Mouse (Mus musculus) heart, adult 2 months (tissue): ENCODE data around the gene Nfkbiz. TPM values are rescaled to one million over a fixed set of nuclear protein-coding genes. Genes with fewer than 3 reads are reported as not detected.

Source experiments
- DNase-seq, 2 experiments: peaks; one replicate each; pipeline ENCODE4 v3.0.0; 2021
- H3K27ac ChIP-seq: fragments of 200-600 bp; 2 replicates; pipeline ENCODE4 v1.8.1; 2022
- H3K27me3 ChIP-seq: fragments of 200-500 bp; 2 replicates; pipeline ENCODE4 v1.6.1; 2012; ENCODE audit warnings: mild to moderate bottlenecking, low read length, inconsistent platforms, mixed read lengths; ENCODE audit not compliant: control insufficient read depth, insufficient read depth
- H3K36me3 ChIP-seq: fragments of 200-500 bp; 2 replicates; pipeline ENCODE4 v1.6.1; 2012; ENCODE audit warnings: low read length, inconsistent platforms; ENCODE audit not compliant: control insufficient read depth, insufficient read depth
- H3K4me1 ChIP-seq: fragments of 200-500 bp; 2 replicates; pipeline ENCODE4 v1.6.1; 2011; ENCODE audit warnings: low read length; ENCODE audit not compliant: control insufficient read depth, insufficient read depth
- H3K4me3 ChIP-seq: fragments of 200-600 bp; 2 replicates; pipeline ENCODE4 v1.8.1; 2022
- H3K79me2 ChIP-seq: fragments of 200-500 bp; replicated peaks from 2 replicates; pipeline ENCODE4 v1.6.1; 2012; ENCODE audit warnings: mild to moderate bottlenecking, inconsistent platforms, low read length, moderate library complexity, mixed read lengths; ENCODE audit not compliant: control insufficient read depth, insufficient read depth
- H3K9ac ChIP-seq: fragments of 200-500 bp; 2 replicates; pipeline ENCODE4 v1.6.1; 2012; ENCODE audit warnings: low read depth, mild to moderate bottlenecking, control low read depth, inconsistent platforms, low read length, mixed read lengths
- CTCF ChIP-seq: fragments of 200-600 bp; IDR thresholded peaks from 2 replicates; pipeline ENCODE4 v1.8.1; 2022; ENCODE audit warnings: antibody characterized with exemption, mild to moderate bottlenecking, moderate library complexity
- EP300 ChIP-seq: fragments of 200-500 bp; IDR thresholded peaks from 2 replicates; pipeline ENCODE4 v1.6.1; 2011; ENCODE audit warnings: low read depth, low read length, control low read depth; ENCODE audit not compliant: insufficient read depth
- POLR2A ChIP-seq: fragments of 200-500 bp; IDR thresholded peaks from 2 replicates; pipeline ENCODE4 v1.6.1; 2011; ENCODE audit warnings: mild to moderate bottlenecking, low read depth, low read length, control low read depth; ENCODE audit not compliant: insufficient read depth
- WGBS: fragments of 180-500 bp; shearing (Covaris S2); methylation state at CpG from one replicate; pipeline ENCODE4 v1.1.7; 2018; 5-methylcytosine and 5-hydroxymethylcytosine counted together
- intact Hi-C: fragments of 180-260 bp; cut with DNase I; formaldehyde crosslinking; loops from one replicate; pipeline ENCODE4 v1.15.1; 2025
- polyA plus RNA-seq: library from polyadenylated mRNA; depleted of rRNA; stranded (reverse); fragments of >200 nt; gene quantifications from 2 replicates; pipeline ENCODE4 v1.2.3, GENCODE M21; 2012
- total RNA-seq, 2 experiments: library from RNA; stranded (reverse); gene quantifications; 2 replicates each; pipeline ENCODE4 v1.2.3; 2021

The Nfkbiz gene
- total and polyA plus RNA-seq, 3 experiments = 2.1 to 3.4 (median 2.3) TPM

DNA sequence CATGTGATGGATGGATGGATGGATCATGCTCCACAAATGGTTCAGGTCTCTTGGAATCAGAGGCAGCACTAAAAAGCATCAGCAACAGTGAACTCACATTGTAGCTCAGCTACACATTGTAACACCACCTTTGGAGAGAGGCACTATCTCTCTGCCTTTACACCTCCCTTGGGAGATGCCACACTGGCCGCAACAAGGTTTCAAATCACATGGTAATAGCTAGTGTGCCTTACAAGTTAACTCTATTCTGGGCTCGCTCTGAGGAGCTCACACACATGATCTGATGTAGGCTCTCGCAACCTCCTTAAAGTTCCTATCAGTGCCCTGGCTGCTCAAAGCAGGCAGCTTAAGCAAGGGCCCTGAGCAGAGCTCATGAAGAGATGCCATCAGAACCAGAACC lies 11.8 kb upstream of the Nfkbiz start:
- H3K4me3 ChIP-seq = no peak overlapping the region
- no peak overlapping the region for H3K9ac ChIP-seq
- H3K79me2 ChIP-seq = no peaks in the 10 kb centered on the region
- no peaks in the 10 kb centered on the region for H3K36me3 ChIP-seq
- no peaks in the 10 kb centered on the region for H3K4me1 ChIP-seq
- DNase-seq = no peak
- intact Hi-C loops = loop anchor here (10.0 kb wide), 1 partner anchor 226 kb away; no protein-coding TSS in a partner anchor
- H3K27me3 ChIP-seq = no peaks in the 10 kb centered on the region
- no peak overlapping the region for H3K27ac ChIP-seq
- TF ChIP-seq POLR2A (no peak), CTCF (no peak), EP300 (no peak)
- 89% methylated on average over 3 of the region's 3 CpGs for WGBS

DNA sequence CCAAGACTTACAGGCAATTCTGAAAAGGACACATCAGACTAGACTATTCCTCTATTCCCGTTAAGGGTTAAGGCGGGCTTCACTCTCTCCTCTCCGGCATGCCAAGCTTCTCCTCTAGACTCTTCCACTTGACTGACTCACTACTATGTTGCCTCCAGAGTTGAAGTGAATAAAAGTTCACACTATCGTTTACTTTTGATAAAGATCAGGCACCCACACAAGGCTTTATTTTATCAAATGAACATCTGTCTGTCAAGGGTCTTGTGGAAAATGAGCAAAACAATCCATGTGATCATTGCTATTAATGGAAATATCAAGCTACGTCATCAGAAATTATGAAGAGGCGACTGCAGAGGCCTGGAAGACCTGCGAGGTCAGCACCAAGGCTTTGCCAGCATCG lies 9.0 kb upstream of the Nfkbiz start:
- H3K79me2 ChIP-seq = no peaks in the 10 kb centered on the region
- no peaks in the 10 kb centered on the region for H3K4me1 ChIP-seq
- H3K36me3 ChIP-seq = no peaks in the 10 kb centered on the region
- no peak for DNase-seq
- no peak overlapping the region for H3K9ac ChIP-seq
- H3K27me3 ChIP-seq = no peaks in the 10 kb centered on the region
- TF ChIP-seq CTCF = no peak
- no peak for TF ChIP-seq POLR2A
- no peak for TF ChIP-seq EP300
- no peak overlapping the region for H3K4me3 ChIP-seq
- H3K27ac ChIP-seq = no peak overlapping the region
- intact Hi-C loops = no loop called here
- 78% methylated on average over 8 of the region's 8 CpGs for WGBS

DNA sequence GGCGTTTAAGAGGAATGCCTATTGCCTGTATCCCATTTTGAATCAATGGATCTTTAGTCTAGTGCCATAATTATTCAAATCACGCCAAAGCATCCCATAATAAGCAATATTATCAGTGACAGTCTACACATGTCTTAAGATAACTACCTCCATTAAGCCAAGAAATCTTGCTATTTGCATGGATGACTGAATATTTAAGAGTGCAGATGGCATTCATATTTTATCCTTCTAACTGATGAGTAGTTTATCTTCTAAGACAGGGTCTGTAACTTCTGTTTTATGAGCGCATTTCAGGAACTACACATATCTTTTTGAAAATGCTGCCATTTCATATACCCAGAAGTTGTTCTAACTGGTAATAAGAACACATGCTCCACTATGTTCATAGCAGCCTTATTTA lies 6.1 kb upstream of the Nfkbiz start:
- WGBS = 93% methylated on average over 3 of the region's 3 CpGs
- H3K9ac ChIP-seq = no peak overlapping the region

DNA sequence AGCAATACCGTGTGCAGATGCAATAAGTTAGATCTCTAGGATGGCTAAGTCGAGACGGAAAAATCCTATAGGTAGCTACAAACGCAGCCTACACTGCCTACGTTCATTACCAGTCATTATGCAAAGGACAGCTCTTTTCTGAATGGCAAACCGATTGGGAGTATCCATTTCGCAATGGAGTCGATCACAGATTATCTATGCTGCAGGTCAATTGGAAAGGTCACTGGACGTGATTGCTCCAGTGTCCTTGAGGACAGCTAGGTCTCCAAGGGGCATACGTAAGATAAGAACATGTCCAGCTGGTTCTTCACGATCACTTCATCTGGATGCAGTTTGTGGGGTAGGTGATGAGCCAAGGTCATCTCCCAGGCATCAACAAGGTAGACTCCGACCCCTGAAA lies 5.2 kb upstream of the Nfkbiz start:
- WGBS = 96% methylated on average over 12 of the region's 12 CpGs
- Histone ChIP-seq H3K4me3 (no peak overlapping the region), H3K4me1 (no peaks in the 10 kb centered on the region), H3K36me3 (no peaks in the 10 kb centered on the region), H3K27ac (no peak overlapping the region), H3K79me2 (no peaks in the 10 kb centered on the region), H3K9ac (no peak overlapping the region), H3K27me3 (no peaks in the 10 kb centered on the region)
- DNase-seq = no peak
- intact Hi-C loops = no loop called here
- TF ChIP-seq EP300 (no peak), POLR2A (no peak), CTCF (no peak)

More for the DNA sequence above, 6.1 kb upstream of the Nfkbiz start:
- no peak overlapping the region for H3K27ac ChIP-seq
- intact Hi-C loops = no loop called here
- no peak for DNase-seq
- no peaks in the 10 kb centered on the region for H3K36me3 ChIP-seq
- TF ChIP-seq POLR2A (no peak), CTCF (no peak), EP300 (no peak)
- H3K4me1 ChIP-seq = no peaks in the 10 kb centered on the region
- no peak overlapping the region for H3K4me3 ChIP-seq
- H3K27me3 ChIP-seq = no peaks in the 10 kb centered on the region
- H3K79me2 ChIP-seq = no peaks in the 10 kb centered on the region

DNA sequence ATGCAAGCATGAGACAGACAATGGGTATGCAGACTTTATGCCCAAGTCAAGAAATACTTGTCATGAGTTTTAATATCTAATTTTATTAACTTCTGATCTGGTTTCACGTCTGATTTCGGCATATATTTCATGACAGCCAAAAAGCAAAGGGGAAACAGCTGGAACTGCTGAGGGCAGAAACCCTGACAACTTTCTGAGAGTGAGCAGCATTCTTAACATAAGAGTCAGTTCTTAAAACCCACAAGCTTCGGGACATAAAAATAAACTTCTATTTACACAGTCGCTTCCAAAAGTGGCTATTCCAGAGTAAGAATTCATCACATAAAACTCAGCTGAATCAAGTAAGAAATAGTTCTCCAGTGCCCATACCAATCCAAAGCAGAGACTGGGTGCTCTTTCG lies 4.4 kb upstream of the Nfkbiz start:
- H3K79me2 ChIP-seq = no peaks in the 10 kb centered on the region
- H3K36me3 ChIP-seq = peaks cover under 1% of the 10 kb centered on the region; the same call in 1 of the 2 replicates
- no peak overlapping the region for H3K4me3 ChIP-seq
- no peak for DNase-seq
- no peaks in the 10 kb centered on the region for H3K4me1 ChIP-seq
- H3K27ac ChIP-seq = no peak overlapping the region
- no peak overlapping the region for H3K9ac ChIP-seq
- no peaks in the 10 kb centered on the region for H3K27me3 ChIP-seq
- WGBS = 75% methylated on average over 5 of the region's 5 CpGs
- TF ChIP-seq POLR2A = no peak
- no peak for TF ChIP-seq EP300
- no peak for TF ChIP-seq CTCF
- intact Hi-C loops = no loop called here

DNA sequence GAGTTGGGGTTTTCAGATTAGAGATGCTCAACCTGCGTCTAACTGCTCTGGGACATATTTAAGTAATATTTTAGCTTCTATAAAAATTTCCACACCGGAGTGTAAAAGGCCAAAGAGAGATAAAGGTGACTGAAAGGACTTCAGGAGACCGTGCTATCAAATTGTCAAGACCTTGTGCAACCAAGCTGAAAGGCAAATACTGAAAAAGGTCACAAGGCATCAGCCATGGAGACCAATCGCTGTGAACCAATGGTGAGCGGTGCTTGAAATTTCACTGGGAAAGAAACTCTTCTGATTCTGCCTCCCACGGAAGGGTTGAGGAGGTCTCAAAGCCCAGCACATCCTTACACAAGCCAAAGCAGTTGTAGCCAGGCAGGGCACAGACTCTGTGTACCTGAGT lies 2.8 kb upstream of the Nfkbiz start:
- no peaks in the 10 kb centered on the region for H3K4me1 ChIP-seq
- H3K27ac ChIP-seq = no peak overlapping the region
- DNase-seq = no peak
- peaks cover 3% of the 10 kb centered on the region; the same call in 1 of the 2 replicates for H3K36me3 ChIP-seq
- H3K79me2 ChIP-seq = no peaks in the 10 kb centered on the region
- H3K27me3 ChIP-seq = no peaks in the 10 kb centered on the region
- TF ChIP-seq EP300 (no peak), POLR2A (no peak), CTCF (no peak)
- H3K4me3 ChIP-seq = no peak overlapping the region
- H3K9ac ChIP-seq = no peak overlapping the region
- WGBS = 89% methylated on average over 6 of the region's 6 CpGs
- intact Hi-C loops = no loop called here
